Comparison of ENCODE assay signal across 9 mouse cellular contexts in the genomic region with DNA sequence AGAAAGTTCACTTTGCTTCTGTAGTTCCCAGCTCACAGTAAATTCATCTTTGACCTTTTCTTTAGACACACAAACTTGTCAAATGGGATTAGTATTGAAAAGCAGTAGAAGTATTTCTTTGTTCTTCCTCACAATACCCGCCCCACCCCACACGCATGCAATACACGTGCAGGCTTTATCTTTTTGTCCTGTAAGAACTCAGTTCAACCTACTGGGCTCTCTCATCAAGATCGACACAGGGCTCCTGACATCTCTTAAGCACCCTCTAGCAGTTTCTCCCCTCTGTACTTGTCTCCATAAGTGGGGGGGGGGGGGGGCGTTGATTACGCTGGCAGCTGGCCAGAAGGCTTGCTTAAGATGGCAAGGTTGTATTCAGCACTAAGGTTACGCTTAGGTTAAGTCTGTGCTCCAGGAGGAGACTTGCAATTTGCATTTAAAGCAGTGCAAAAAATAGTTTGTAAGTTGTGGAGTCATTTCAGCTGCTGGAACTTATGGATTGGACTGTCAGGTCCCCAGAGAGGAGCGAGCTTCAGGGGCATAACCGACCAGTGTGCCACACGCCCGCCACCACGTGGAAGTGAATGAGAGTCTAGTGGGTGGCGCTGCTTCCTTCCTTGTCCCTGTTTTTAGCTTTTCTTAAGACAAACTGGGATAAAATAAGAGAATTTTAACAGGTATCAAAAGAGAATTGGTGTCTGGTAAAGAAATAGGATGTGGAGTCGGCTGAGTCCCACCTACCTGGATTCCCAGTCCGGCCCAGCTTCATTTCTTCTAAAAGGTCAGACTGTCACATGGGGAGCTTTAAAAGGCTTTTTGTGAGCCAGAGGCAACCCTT. TPM values are rescaled to one million over a fixed set of nuclear protein-coding genes. Genes with fewer than 3 reads are reported as not detected.
DNase-seq lines count a peak whose midpoint lies in the region; ATAC-seq and TF ChIP-seq lines count a peak whose summit lies in the region.
"Had no signal": no experiment of that assay in that cellular context is flagged by ENCODE, and none has a peak within 500 bp of the region (broad histone marks: within the 10 kb centered on the region; RNA-seq: fewer than 3 reads in every experiment).

No protein-coding gene starts in this region.

- intact Hi-C loops in heart, postnatal 25 days (cut with DNase I): no loop called here

- no peak for TF ChIP-seq CTCF in MEL (IDR thresholded peaks at IDR 0.05 in 2 of 3, conservative IDR thresholded peaks at IDR 0.05 in 1 of 3; ENCODE audit: control insufficient read depth in 1 of 3, insufficient read depth in 1 of 3, low read depth in 2 of 3, low read length in 3 of 3, poor library complexity in 1 of 3, severe bottlenecking in 1 of 3)
- no peak for TF ChIP-seq CTCF in forebrain, postnatal 0 days (IDR thresholded peaks at IDR 0.05; ENCODE audit: low read depth)
- no peak for TF ChIP-seq CTCF in thymus, adult 2 months (IDR thresholded peaks at IDR 0.05; ENCODE audit: borderline replicate concordance, control insufficient read depth, extremely low read depth, insufficient read depth, low read length, poor library complexity)

- H3K27ac ChIP-seq in heart, embryonic 12.5 days (ENCODE audit: poor library complexity, severe bottlenecking): peak overlapping the region; percentile 79
- peak overlapping the region; percentile 24; the same call in 1 of the 2 replicates for H3K27ac ChIP-seq in MEL (ENCODE audit: control insufficient read depth, low read depth, low read length)
- H3K27ac ChIP-seq in forebrain, postnatal 0 days (ENCODE audit: low read depth, low read length): peak overlapping the region; percentile 52; the same call in 1 of the 2 replicates
- no peak overlapping the region for H3K27ac ChIP-seq in thymus, adult 2 months (ENCODE audit: control insufficient read depth, insufficient read depth, low read length)

- no peak overlapping the region for H3K4me3 ChIP-seq in heart, embryonic 12.5 days
- no peak overlapping the region for H3K4me3 ChIP-seq in MEL (ENCODE audit: control insufficient read depth in 1 of 2, insufficient read depth in 1 of 2, low read depth in 2 of 2, low read length in 2 of 2)
- no peak overlapping the region for H3K4me3 ChIP-seq in forebrain, postnatal 0 days (ENCODE audit: low read depth, low read length)
- no peak overlapping the region for H3K4me3 ChIP-seq in thymus, adult 2 months (ENCODE audit: control insufficient read depth, insufficient read depth, low read length)

- 50% methylated on average over 15 of the region's 15 CpGs for WGBS in heart, embryonic 12.5 days
- 26% methylated on average over 15 of the region's 15 CpGs for WGBS in forebrain, postnatal 0 days
- 81% methylated on average over 15 of the region's 15 CpGs for WGBS in thymus, adult 2 months

- peak overlapping the region; percentile 50 for H3K4me2 ChIP-seq in heart, embryonic 12.5 days
- no peak overlapping the region for H3K4me2 ChIP-seq in forebrain, postnatal 0 days (ENCODE audit: low read depth)

- peaks cover 4% of the 10 kb centered on the region; the same call in 1 of the 2 replicates for H3K36me3 ChIP-seq in heart, embryonic 12.5 days
- H3K36me3 ChIP-seq in MEL (ENCODE audit: control insufficient read depth in 1 of 2, insufficient read depth in 2 of 2, low read length in 2 of 2): peaks cover 0 to 11% of the 10 kb centered on the region in 2 experiments; a peak in 3 of 4 replicates
- no peaks in the 10 kb centered on the region for H3K36me3 ChIP-seq in forebrain, postnatal 0 days (ENCODE audit: insufficient read depth)
- H3K36me3 ChIP-seq in thymus, adult 2 months (ENCODE audit: control insufficient read depth, insufficient read depth, low read length): no peaks in the 10 kb centered on the region

- no peak for ATAC-seq in heart, embryonic 12.5 days (ENCODE audit: insufficient number of reproducible peaks, low FRiP score)
- ATAC-seq in forebrain, postnatal 0 days: peak; percentile 76; the same call in 1 of the 2 replicates
- peak; percentile 46 for ATAC-seq in megakaryocyte progenitor cell, adult 5-6 weeks (replicated peaks; ENCODE audit: poor library complexity)

- H3K4me1 ChIP-seq in heart, embryonic 12.5 days (replicated peaks): peaks cover 49% of the 10 kb centered on the region
- H3K4me1 ChIP-seq in MEL (ENCODE audit: control insufficient read depth in 1 of 2, insufficient read depth in 2 of 2, low read length in 2 of 2): peaks cover 0 to 6% of the 10 kb centered on the region in 2 experiments; a peak in 2 of 4 replicates
- H3K4me1 ChIP-seq in forebrain, postnatal 0 days (ENCODE audit: insufficient read depth): no peaks in the 10 kb centered on the region
- peaks cover 35% of the 10 kb centered on the region for H3K4me1 ChIP-seq in thymus, adult 2 months (replicated peaks; ENCODE audit: control insufficient read depth, insufficient read depth, low read length)

- no peak for TF ChIP-seq POLR2A in MEL (IDR thresholded peaks at IDR 0.05; ENCODE audit: control insufficient read depth in 1 of 2, insufficient read depth in 1 of 2, low read depth in 1 of 2, low read length in 2 of 2, poor library complexity in 1 of 2)
- no peak for TF ChIP-seq POLR2A in thymus, adult 2 months (IDR thresholded peaks at IDR 0.05; ENCODE audit: control insufficient read depth, extremely low read depth, insufficient read depth, low read length, poor library complexity)

- H3K9ac ChIP-seq in heart, embryonic 12.5 days: 0 out of 2 replicates have a peak overlapping the region, but pooled peaks have one; percentile 28
- H3K9ac ChIP-seq in MEL (ENCODE audit: control insufficient read depth, low read depth, low read length, poor library complexity, severe bottlenecking): no peak overlapping the region; the same call in 1 of the 2 replicates
- no peak overlapping the region for H3K9ac ChIP-seq in forebrain, postnatal 0 days

- DNase-seq in heart, postnatal 25 days (ENCODE audit: low spot score): no peak
- peak; percentile 47 for DNase-seq in MEL (ENCODE audit: low read depth, low spot score)
- DNase-seq in forebrain, postnatal 0 days: no peak
- DNase-seq in cerebellum, postnatal 4 days (ENCODE audit: low spot score in 2 of 2): no peak
- no peak for DNase-seq in right cerebral cortex, postnatal 36 days (ENCODE audit: low spot score in 2 of 2)
- no peak for DNase-seq in thymus, adult 2 months
- DNase-seq: cerebellum, adult 9-10 months had no signal

- TF ChIP-seq RAD21 in MEL (IDR thresholded peaks at IDR 0.05; ENCODE audit: low read depth, low read length): no peak

- no peaks in the 10 kb centered on the region for H3K9me3 ChIP-seq in heart, embryonic 12.5 days (replicated peaks)
- H3K9me3 ChIP-seq in MEL (replicated peaks; ENCODE audit: insufficient read depth, low read length): no peaks in the 10 kb centered on the region
- H3K9me3 ChIP-seq in forebrain, postnatal 0 days (ENCODE audit: low read length): no peaks in the 10 kb centered on the region

- H3K27me3 ChIP-seq in heart, embryonic 12.5 days (replicated peaks): 0 out of 2 replicates have a peak, but pooled peaks cover 5% of the 10 kb centered on the region
- H3K27me3 ChIP-seq in MEL (ENCODE audit: control insufficient read depth in 1 of 2, insufficient read depth in 2 of 2, low read length in 2 of 2): no peaks in the 10 kb centered on the region
- H3K27me3 ChIP-seq in forebrain, postnatal 0 days (ENCODE audit: insufficient read depth, low read length): no peaks in the 10 kb centered on the region
- no peaks in the 10 kb centered on the region for H3K27me3 ChIP-seq in thymus, adult 2 months (ENCODE audit: control insufficient read depth, insufficient read depth, low read length)

- TF ChIP-seq EP300 in MEL (IDR thresholded peaks at IDR 0.05; ENCODE audit: low read depth in 1 of 2, low read length in 2 of 2): no peak; a peak in 1 of 4 replicates

- 0 out of 2 replicates have a peak, but pooled peaks cover 2% of the 10 kb centered on the region for H3K79me2 ChIP-seq in MEL (ENCODE audit: control insufficient read depth, insufficient read depth, low read length, poor library complexity)

TF ChIP-seq in MEL, 35 proteins besides CTCF, POLR2A, EP300 and RAD21 (continues in another document):
- 0 out of 2 replicates have a peak, but pooled peaks have one; percentile 19 for TF ChIP-seq ETS1 (IDR thresholded peaks at IDR 0.05; ENCODE audit: low read depth, low read length)

RNA-seq across cellular contexts. Expression of gene Cds2, which starts 20.5 kb away (rescaled TPM):
- 18.9 and 21.0 TPM in 2 replicates for polyA plus RNA-seq in heart, embryonic 12.5 days (2016; fragmentation: Nextera tagmentation; extraction: Ambion mirVana)
- total RNA-seq in heart, postnatal 25 days (2021): 10 to 100 TPM; 78.3 to 96.3 TPM
- 8.8 and 10.3 TPM in 2 replicates for total RNA-seq in MEL (2012; rRNA removed)
- 10 to 100 TPM in 1 of 2 experiments, not detected in 1; 28.5 TPM for polyA plus RNA-seq in MEL (2012; ENCODE audit: insufficient read depth in 1 of 2, insufficient read length in 2 of 2, low read depth in 1 of 2, low replicate concordance in 2 of 2, missing spikeins in 1 of 2)
- 56.7 and 85.1 TPM in 2 replicates for total RNA-seq in forebrain, postnatal 0 days (2014; rRNA removed)
- polyA plus RNA-seq in forebrain, postnatal 0 days (2015; fragmentation: Nextera tagmentation; extraction: Ambion mirVana): 14.6 and 27.7 TPM in 2 replicates
- 6.9 and 9.3 TPM in 2 replicates for total RNA-seq in megakaryocyte progenitor cell, adult 5-6 weeks (2015)
- 8.6 and 10.5 TPM in 2 replicates for total RNA-seq in megakaryocyte progenitor cell, adult 5-6 weeks (2017)
- 74.7 and 77.9 TPM in 2 replicates for polyA plus RNA-seq in thymus, adult 2 months (2012; rRNA removed)

RNA-seq across cellular contexts. Expression of gene Pcna, which starts 30.3 kb away (rescaled TPM):
- 172 and 177 TPM in 2 replicates for polyA plus RNA-seq in heart, embryonic 12.5 days (2016; fragmentation: Nextera tagmentation; extraction: Ambion mirVana)
- 10 to 100 TPM; 37.5 to 40.9 TPM for total RNA-seq in heart, postnatal 25 days (2021)
- total RNA-seq in MEL (2012; rRNA removed): 398 and 427 TPM in 2 replicates
- 100 to 1,000 TPM; 308 to 541 TPM for polyA plus RNA-seq in MEL (2012; ENCODE audit: insufficient read depth in 1 of 2, insufficient read length in 2 of 2, low read depth in 1 of 2, low replicate concordance in 2 of 2, missing spikeins in 1 of 2)
- total RNA-seq in forebrain, postnatal 0 days (2014; rRNA removed): 141 and 151 TPM in 2 replicates
- polyA plus RNA-seq in forebrain, postnatal 0 days (2015; fragmentation: Nextera tagmentation; extraction: Ambion mirVana): 124 and 136 TPM in 2 replicates
- total RNA-seq in megakaryocyte progenitor cell, adult 5-6 weeks (2015): 782 and 829 TPM in 2 replicates
- 543 and 606 TPM in 2 replicates for total RNA-seq in megakaryocyte progenitor cell, adult 5-6 weeks (2017)
- 382 and 470 TPM in 2 replicates for polyA plus RNA-seq in thymus, adult 2 months (2012; rRNA removed)

RNA-seq across cellular contexts. Expression of gene Tmem230, which starts 35.8 kb away (rescaled TPM):
- 40.3 and 40.7 TPM in 2 replicates for polyA plus RNA-seq in heart, embryonic 12.5 days (2016; fragmentation: Nextera tagmentation; extraction: Ambion mirVana)
- 10 to 100 TPM; 22.6 to 23.9 TPM for total RNA-seq in heart, postnatal 25 days (2021)
- total RNA-seq in MEL (2012; rRNA removed): 8.3 and 9.1 TPM in 2 replicates
- polyA plus RNA-seq in MEL (2012; ENCODE audit: insufficient read depth in 1 of 2, insufficient read length in 2 of 2, low read depth in 1 of 2, low replicate concordance in 2 of 2, missing spikeins in 1 of 2): 10 to 100 TPM in 1 of 2 experiments, not detected in 1; 21.5 TPM
- 32.5 and 47.0 TPM in 2 replicates for total RNA-seq in forebrain, postnatal 0 days (2014; rRNA removed)
- polyA plus RNA-seq in forebrain, postnatal 0 days (2015; fragmentation: Nextera tagmentation; extraction: Ambion mirVana): 37.3 and 47.1 TPM in 2 replicates
- total RNA-seq in megakaryocyte progenitor cell, adult 5-6 weeks (2015): 60.6 and 64.6 TPM in 2 replicates
- 17.2 and 23.0 TPM in 2 replicates for total RNA-seq in megakaryocyte progenitor cell, adult 5-6 weeks (2017)
- 75.0 and 82.6 TPM in 2 replicates for polyA plus RNA-seq in thymus, adult 2 months (2012; rRNA removed)
